Mouse (Mus musculus) erythroblast, adult 5-6 weeks (primary cell): ENCODE results near the gene Tmem251. TPM values are rescaled to one million over a fixed set of nuclear protein-coding genes. Genes with fewer than 3 reads are reported as not detected.

Experiments used
- ATAC-seq: replicated peaks from 2 replicates; pipeline ENCODE4 v1.8.0; 2016; ENCODE audit warnings: moderate number of reproducible peaks, mild to moderate bottlenecking, moderate TSS enrichment, inconsistent platforms; ENCODE audit not compliant: poor library complexity, low FRiP score, severe bottlenecking
- total RNA-seq, 2 experiments: library from RNA; stranded (forward) in 1 of 2; stranded (reverse) in 1 of 2; fragments of 150-400 nt in 1 of 2; fragments of 200-764, 138-1000 nt in 1 of 2; gene quantifications; 2 replicates each; pipeline versions ENCODE4 v1.2.3 to v1.2.4; 2015 to 2017; ENCODE audit warnings: low replicate concordance in 2 of 2

Tmem251 gene
- total RNA-seq, 2 experiments from 2014 or later, result 4.6 to 5.5 TPM

- peak; percentile 70 for ATAC-seq
Observed at GRCm38 (mm10) chr12:102743036-102743588, 450 bp upstream of the Tmem251 start.

GRCm38 (mm10) chr12:102744839-102745238 lies 1.3 kb downstream of the Tmem251 start:
- ATAC-seq, result no peak

- no peak for ATAC-seq
Observed at GRCm38 (mm10) chr12:102748256-102748655, 4.7 kb downstream of the Tmem251 start.

GRCm38 (mm10) chr12:102756304-102756703 lies 12.7 kb downstream of the Tmem251 start:
- ATAC-seq, result no peak

- ATAC-seq, result peak; percentile 77
Observed at GRCm38 (mm10) chr12:102757055-102757688, 13.6 kb downstream of the Tmem251 start.

GRCm38 (mm10) chr12:102757689-102758402 lies 14.3 kb downstream of the Tmem251 start, which contains the start of the genes Gm28051, Gon7 and Ubr7:
Gm28051 (minus strand) TSS chr12:102757765.
Gon7 (minus strand) TSS chr12:102757803.
Ubr7 (plus strand) TSS chr12:102757967.
- peak; percentile 96 for ATAC-seq

- ATAC-seq, result no peak
Observed at GRCm38 (mm10) chr12:102758403-102758756, 14.8 kb downstream of the Tmem251 start, which contains the start of gene Gm20604. Gm20604 (minus strand) TSS chr12:102758672.

GRCm38 (mm10) chr12:102758936-102759335 lies 15.4 kb downstream of the Tmem251 start:
- no peak for ATAC-seq

GRCm38 (mm10) chr12:102761668-102762067 lies 18.1 kb downstream of the Tmem251 start:
- no peak for ATAC-seq

GRCm38 (mm10) chr12:102763696-102764095 lies 20.1 kb downstream of the Tmem251 start:
- no peak for ATAC-seq

- ATAC-seq, result 0 out of 2 replicates have a peak, but pooled peaks have one; percentile 42
Observed at GRCm38 (mm10) chr12:102769000-102769399, 25.4 kb downstream of the Tmem251 start.

- ATAC-seq, result no peak
Observed at GRCm38 (mm10) chr12:102771601-102772000, 28.0 kb downstream of the Tmem251 start.

- no peak for ATAC-seq
Observed at GRCm38 (mm10) chr12:102772676-102773075, 29.1 kb downstream of the Tmem251 start.

GRCm38 (mm10) chr12:102776035-102776434 lies 32.5 kb downstream of the Tmem251 start:
- no peak for ATAC-seq

GRCm38 (mm10) chr12:102778151-102778550 lies 34.6 kb downstream of the Tmem251 start:
- ATAC-seq, result no peak

- ATAC-seq, result no peak
Observed at GRCm38 (mm10) chr12:102779452-102779851, 35.9 kb downstream of the Tmem251 start.

- ATAC-seq, result no peak
Observed at GRCm38 (mm10) chr12:102782841-102783240, 39.3 kb downstream of the Tmem251 start.

GRCm38 (mm10) chr12:102784899-102785592 lies 41.5 kb downstream of the Tmem251 start:
- ATAC-seq, result no peak; the same call in 1 of the 2 replicates

GRCm38 (mm10) chr12:102785593-102785985 lies 42.0 kb downstream of the Tmem251 start:
- ATAC-seq, result no peak

GRCm38 (mm10) chr12:102787927-102788326 lies 44.4 kb downstream of the Tmem251 start:
- no peak for ATAC-seq
